Mouse (Mus musculus) spleen, adult 2 months (tissue): ENCODE measurements around the gene Ntrk3. TPM values are rescaled to one million over a fixed set of nuclear protein-coding genes. Genes with fewer than 3 reads are reported as not detected.

Experiments used
- DNase-seq, 2 experiments: peaks; one replicate each; pipeline versions ENCODE4 v3.0.0 to v3.0.0-alpha.2; 2012 to 2021; ENCODE audit warnings: low spot score in 2 of 2, low read depth in 1 of 2
- H3K27ac ChIP-seq: fragments of 200-500 bp; 2 replicates; pipeline ENCODE4 v1.5.1; 2012; ENCODE audit warnings: low read length, inconsistent platforms; ENCODE audit not compliant: insufficient read depth
- H3K27me3 ChIP-seq: fragments of 200-500 bp; 2 replicates; pipeline ENCODE4 v1.6.1; 2012; ENCODE audit warnings: mild to moderate bottlenecking, moderate library complexity, low read length, inconsistent platforms; ENCODE audit not compliant: control insufficient read depth, insufficient read depth
- H3K36me3 ChIP-seq: fragments of 200-500 bp; 2 replicates; pipeline ENCODE4 v1.6.1; 2012; ENCODE audit warnings: mild to moderate bottlenecking, low read length, inconsistent platforms; ENCODE audit not compliant: control insufficient read depth, insufficient read depth
- H3K4me1 ChIP-seq: fragments of 200-500 bp; 2 replicates; pipeline ENCODE4 v1.6.1; 2011; ENCODE audit warnings: inconsistent platforms; ENCODE audit not compliant: control insufficient read depth, insufficient read depth, insufficient read length
- H3K4me3 ChIP-seq: fragments of 200-500 bp; 2 replicates; pipeline ENCODE4 v1.5.1; 2011; ENCODE audit warnings: mild to moderate bottlenecking, inconsistent platforms; ENCODE audit not compliant: insufficient read depth, insufficient read length; ENCODE audit errors: extremely low read depth
- CTCF ChIP-seq: fragments of 200-500 bp; IDR thresholded peaks from 2 replicates; pipeline ENCODE4 v1.5.1; 2011; ENCODE audit warnings: mild to moderate bottlenecking, inconsistent platforms; ENCODE audit not compliant: insufficient read depth, insufficient read length, insufficient replicate concordance; ENCODE audit errors: extremely low read depth
- POLR2A ChIP-seq: fragments of 200-500 bp; IDR thresholded peaks from 2 replicates; pipeline ENCODE4 v1.6.1; 2011; ENCODE audit warnings: low read depth, low read length, inconsistent platforms
- WGBS: fragments of 180-500 bp; shearing (Covaris S2); methylation state at CpG from one replicate; pipeline ENCODE4 v1.1.7; 2018; 5-methylcytosine and 5-hydroxymethylcytosine counted together
- polyA plus RNA-seq: library from polyadenylated mRNA; depleted of rRNA; stranded (reverse); fragments of >200 nt; gene quantifications from 2 replicates; pipeline ENCODE4 v1.2.3, GENCODE M21; 2012

Ntrk3 gene
- polyA plus RNA-seq, 1 experiment = 1.5 TPM

DNA sequence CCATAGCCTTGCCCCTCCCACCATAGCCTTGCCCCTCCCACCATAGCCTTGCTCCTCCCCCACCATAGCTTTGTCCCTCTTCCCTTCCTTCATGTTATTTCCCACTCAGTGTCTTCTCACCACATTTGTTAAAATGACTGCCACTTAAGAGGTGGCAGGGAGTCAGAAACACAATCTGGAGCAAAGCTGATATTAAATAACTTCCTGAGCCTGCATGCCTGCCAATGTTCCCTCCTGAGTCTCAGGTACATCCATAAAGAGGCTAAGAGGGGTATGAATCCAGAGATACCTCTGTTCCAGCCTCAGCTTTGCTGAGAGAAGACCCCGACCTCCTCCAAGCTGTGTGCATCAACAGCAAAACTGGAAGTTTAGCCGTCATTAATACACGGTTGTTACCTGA is 172.4 kb downstream of the Ntrk3 start:
- no peak overlapping the region for H3K27ac ChIP-seq
- WGBS = 89% methylated on average over 3 of the region's 3 CpGs
- H3K36me3 ChIP-seq = no peaks in the 10 kb centered on the region
- TF ChIP-seq CTCF (no peak), POLR2A (no peak)
- no peaks in the 10 kb centered on the region for H3K27me3 ChIP-seq
- no peak overlapping the region for H3K4me3 ChIP-seq
- DNase-seq = no peak
- H3K4me1 ChIP-seq = no peaks in the 10 kb centered on the region

DNA sequence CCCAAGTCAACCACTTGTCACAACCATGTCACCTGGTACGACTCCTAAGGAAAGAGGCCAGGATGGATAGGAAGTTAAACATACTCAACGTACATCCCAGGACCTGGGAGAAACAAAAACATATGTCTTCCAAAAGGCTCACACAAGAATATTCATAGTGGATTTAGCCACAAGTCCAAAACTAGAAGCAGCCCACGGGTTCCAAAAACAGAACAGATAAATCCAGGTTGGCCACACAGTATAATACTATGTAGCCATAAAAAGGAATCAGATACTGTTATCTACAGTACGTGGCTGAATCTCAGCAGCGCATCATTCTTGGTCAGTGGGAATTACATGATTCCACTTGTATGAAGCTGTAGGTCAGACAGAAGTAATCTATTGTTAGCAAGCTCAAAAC is 179.3 kb downstream of the Ntrk3 start:
- Histone ChIP-seq H3K4me1 (no peaks in the 10 kb centered on the region), H3K36me3 (no peaks in the 10 kb centered on the region), H3K27ac (no peak overlapping the region), H3K27me3 (no peaks in the 10 kb centered on the region), H3K4me3 (no peak overlapping the region)
- no peak for TF ChIP-seq CTCF
- TF ChIP-seq POLR2A = no peak
- 82% methylated on average over 5 of the region's 5 CpGs for WGBS
- no peak for DNase-seq

DNA sequence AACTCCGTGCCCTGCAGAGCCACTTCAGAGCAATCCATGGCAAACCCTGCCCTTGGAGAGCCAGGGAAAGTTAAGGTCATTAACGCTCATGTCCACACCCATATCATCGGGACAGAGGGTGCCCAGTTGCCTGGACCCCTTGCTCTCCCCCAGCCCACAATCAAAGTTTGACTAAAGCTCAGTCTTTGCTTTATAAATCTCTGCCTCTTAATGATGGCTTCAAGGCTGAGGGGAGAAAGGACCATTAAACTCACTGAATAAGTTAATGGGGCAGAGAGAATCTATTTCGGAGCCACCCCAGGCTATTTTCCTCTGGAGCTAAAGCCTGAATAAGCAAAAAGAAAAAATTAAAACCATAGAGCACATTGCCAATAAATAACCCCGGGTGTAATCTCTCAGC is 182.3 kb downstream of the Ntrk3 start:
- H3K27me3 ChIP-seq = no peaks in the 10 kb centered on the region
- 75% methylated on average over 5 of the region's 5 CpGs for WGBS
- DNase-seq = no peak
- H3K27ac ChIP-seq = no peak overlapping the region
- no peak overlapping the region for H3K4me3 ChIP-seq
- no peak for TF ChIP-seq POLR2A
- TF ChIP-seq CTCF = no peak
- H3K36me3 ChIP-seq = no peaks in the 10 kb centered on the region
- no peaks in the 10 kb centered on the region for H3K4me1 ChIP-seq

DNA sequence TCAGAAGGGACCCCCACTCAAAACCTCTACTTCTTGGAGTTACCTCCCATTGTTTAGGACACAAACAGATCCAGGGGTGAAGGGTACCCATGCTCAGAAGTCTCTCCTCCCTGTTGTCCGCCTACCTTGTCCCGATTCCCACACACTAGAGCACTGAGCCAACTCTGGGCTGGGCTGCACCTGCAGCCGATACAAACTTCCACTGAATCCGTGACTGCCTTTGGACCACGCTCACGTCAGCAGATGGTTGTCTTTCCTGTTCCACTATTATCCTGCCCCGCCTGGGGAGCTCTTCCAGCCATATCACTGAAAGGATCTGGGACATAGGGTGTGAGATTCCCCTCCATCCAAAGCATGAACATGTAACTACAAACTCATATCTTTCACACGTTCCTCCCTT is 188.4 kb downstream of the Ntrk3 start:
- Histone ChIP-seq H3K27ac (no peak overlapping the region), H3K4me1 (no peaks in the 10 kb centered on the region), H3K27me3 (no peaks in the 10 kb centered on the region), H3K36me3 (no peaks in the 10 kb centered on the region), H3K4me3 (no peak overlapping the region)
- TF ChIP-seq POLR2A = no peak
- TF ChIP-seq CTCF = no peak
- WGBS = 84% methylated on average over 8 of the region's 8 CpGs
- DNase-seq = no peak

DNA sequence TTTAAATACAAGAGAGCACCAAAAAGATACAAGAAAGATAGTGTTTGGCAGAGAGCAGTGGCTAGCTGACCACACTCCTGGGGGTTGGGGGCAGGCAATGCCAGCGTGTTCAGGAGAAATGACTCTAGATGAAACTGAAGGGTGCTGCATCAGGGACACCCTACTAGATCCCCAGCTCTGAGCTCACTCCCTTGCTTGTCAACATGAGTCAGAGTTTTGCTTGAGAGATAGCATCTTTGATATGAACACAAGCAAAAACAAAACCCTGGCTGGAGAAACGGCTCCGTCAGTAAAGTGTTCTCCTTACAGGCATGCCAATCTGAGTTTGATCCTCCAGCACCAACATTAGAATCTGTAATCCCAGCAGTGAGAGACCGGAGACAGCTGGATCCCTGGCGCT is 189.1 kb downstream of the Ntrk3 start:
- no peak overlapping the region for H3K4me3 ChIP-seq
- no peaks in the 10 kb centered on the region for H3K36me3 ChIP-seq
- TF ChIP-seq POLR2A (no peak), CTCF (no peak)
- no peaks in the 10 kb centered on the region for H3K4me1 ChIP-seq
- DNase-seq = no peak
- H3K27me3 ChIP-seq = no peaks in the 10 kb centered on the region
- WGBS = 89% methylated on average over 5 of the region's 5 CpGs
- H3K27ac ChIP-seq = no peak overlapping the region

DNA sequence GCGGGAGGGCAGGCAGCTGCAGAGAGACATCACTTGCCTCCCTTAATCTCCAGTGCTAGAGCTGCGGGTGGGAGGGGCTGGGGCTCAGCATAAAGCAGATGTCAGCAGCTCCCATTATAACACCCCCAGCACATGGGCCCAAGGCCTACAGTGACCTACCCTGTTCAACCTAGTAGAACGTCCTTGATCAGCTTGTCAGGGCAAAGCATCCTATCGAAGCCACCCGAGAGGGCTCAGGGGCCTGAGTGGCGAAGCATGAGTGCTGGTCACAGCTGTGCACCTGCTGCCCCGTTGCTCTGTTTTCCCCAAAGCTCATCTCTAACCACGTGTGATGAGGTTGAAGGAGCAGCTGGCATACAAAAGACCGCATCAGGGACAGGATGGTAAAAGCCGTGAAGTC is 191.3 kb downstream of the Ntrk3 start:
- no peak for DNase-seq

DNA sequence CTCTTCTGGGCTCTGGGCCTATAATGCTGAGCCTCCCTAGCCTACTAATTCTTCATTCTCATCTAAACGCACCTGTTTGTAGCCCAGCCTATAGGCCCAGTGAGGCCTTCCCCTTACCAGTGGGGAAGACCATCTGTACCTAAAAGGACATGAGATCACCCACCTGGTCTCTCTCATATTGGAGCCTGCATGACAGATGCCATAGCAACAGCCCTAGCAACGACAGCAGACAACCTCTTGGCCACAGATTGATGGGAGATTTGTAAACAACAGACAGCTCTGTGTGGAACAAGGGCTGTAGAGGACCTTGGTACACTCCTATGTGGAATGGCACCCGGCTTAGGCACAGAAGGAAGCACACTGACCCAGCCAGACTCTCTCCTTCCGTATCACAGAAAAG is 195.3 kb downstream of the Ntrk3 start:
- no peaks in the 10 kb centered on the region for H3K27me3 ChIP-seq
- no peak overlapping the region for H3K27ac ChIP-seq
- WGBS = 68% methylated on average over 4 of the region's 4 CpGs
- H3K4me3 ChIP-seq = no peak overlapping the region
- no peaks in the 10 kb centered on the region for H3K36me3 ChIP-seq
- TF ChIP-seq POLR2A (no peak), CTCF (no peak)
- H3K4me1 ChIP-seq = no peaks in the 10 kb centered on the region
- no peak for DNase-seq

More for the DNA sequence above, 191.3 kb downstream of the Ntrk3 start:
- WGBS = 72% methylated on average over 10 of the region's 10 CpGs
- H3K36me3 ChIP-seq = no peaks in the 10 kb centered on the region
- TF ChIP-seq POLR2A = no peak
- no peak for TF ChIP-seq CTCF
- no peaks in the 10 kb centered on the region for H3K4me1 ChIP-seq
- H3K27ac ChIP-seq = no peak overlapping the region
- H3K27me3 ChIP-seq = no peaks in the 10 kb centered on the region
- H3K4me3 ChIP-seq = no peak overlapping the region

DNA sequence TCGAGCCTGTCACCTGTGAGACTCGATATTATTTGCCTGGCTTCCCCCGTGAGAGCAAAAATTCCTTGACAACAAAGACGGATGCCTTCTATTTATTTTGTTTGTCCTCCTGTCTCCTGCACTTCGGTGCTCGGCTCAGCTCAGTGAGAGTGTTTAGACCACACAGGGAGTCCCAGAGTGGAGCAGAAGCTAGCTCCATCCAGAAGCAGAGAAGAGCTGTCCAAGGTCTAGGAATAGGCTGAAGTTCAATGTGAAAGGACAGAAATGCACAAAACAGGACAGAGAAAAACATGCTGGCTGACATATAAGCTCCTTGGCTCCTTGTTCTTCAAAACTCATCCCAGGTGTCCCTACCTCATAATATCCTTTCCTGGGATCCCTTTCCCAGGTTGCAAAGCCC is 207.5 kb downstream of the Ntrk3 start:
- Histone ChIP-seq H3K4me1 (no peaks in the 10 kb centered on the region), H3K27ac (no peak overlapping the region), H3K36me3 (no peaks in the 10 kb centered on the region), H3K27me3 (no peaks in the 10 kb centered on the region), H3K4me3 (no peak overlapping the region)
- WGBS = 64% methylated on average over 6 of the region's 6 CpGs
- no peak for TF ChIP-seq POLR2A
- TF ChIP-seq CTCF = no peak
- no peak for DNase-seq
